19 mouse cellular contexts compared by ENCODE assay signal in the genomic region with DNA sequence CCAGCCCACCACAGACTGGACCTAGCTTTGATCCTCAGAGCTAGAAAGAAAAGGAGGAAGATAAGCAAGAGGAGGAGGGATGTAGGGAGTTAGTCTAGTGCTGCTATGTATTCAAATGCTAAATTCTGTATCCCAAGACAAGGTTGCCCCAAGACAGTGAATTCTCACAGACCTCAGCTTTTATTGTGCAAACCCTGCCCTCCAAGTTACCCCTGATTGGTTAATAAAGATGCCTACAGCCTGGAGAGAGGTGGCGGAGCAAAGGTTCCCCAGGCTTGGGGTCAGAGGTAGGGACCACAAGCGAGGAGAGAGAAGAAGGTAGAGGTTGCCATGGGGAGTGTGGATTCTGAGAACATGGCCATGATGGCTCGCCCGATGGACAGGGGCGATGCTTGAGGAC. TPM values are rescaled to one million over a fixed set of nuclear protein-coding genes. Genes with fewer than 3 reads are reported as not detected.
"Had no signal": no experiment of that assay in that cellular context is flagged by ENCODE, and none has a peak within 500 bp of the region (broad histone marks: within the 10 kb centered on the region; RNA-seq: fewer than 3 reads in every experiment).

No protein-coding gene starts in this region.

- H3K4me1 ChIP-seq: kidney, embryonic 15.5 days; neural tube, embryonic 12.5 days; neural tube, embryonic 15.5 days had no signal

- H3K27ac ChIP-seq: kidney, embryonic 15.5 days; liver, embryonic 13.5 days; neural tube, embryonic 12.5 days; neural tube, embryonic 15.5 days had no signal

- H3K9ac ChIP-seq: kidney, embryonic 15.5 days; liver, embryonic 13.5 days; neural tube, embryonic 12.5 days; neural tube, embryonic 15.5 days had no signal

- H3K4me3 ChIP-seq: kidney, embryonic 15.5 days; liver, embryonic 13.5 days; neural tube, embryonic 12.5 days; neural tube, embryonic 15.5 days had no signal

- H3K27me3 ChIP-seq: kidney, embryonic 15.5 days; liver, embryonic 13.5 days; neural tube, embryonic 12.5 days; neural tube, embryonic 15.5 days had no signal

- H3K9me3 ChIP-seq: kidney, embryonic 15.5 days; liver, embryonic 13.5 days; neural tube, embryonic 12.5 days; neural tube, embryonic 15.5 days had no signal

- H3K36me3 ChIP-seq: kidney, embryonic 15.5 days; liver, embryonic 13.5 days; neural tube, embryonic 12.5 days; neural tube, embryonic 15.5 days had no signal

- DNase-seq: kidney, adult 11 months; kidney, adult 8-10 months; kidney, postnatal 14 days; kidney, postnatal 4 days; liver, embryonic 13.5 days; lung, adult 2 months; lung, postnatal 14 days; lung, postnatal 4 days; retina, postnatal 1 day; thymus, adult 18-20 months; thymus, postnatal 36 days had no signal

- H3K4me2 ChIP-seq: kidney, embryonic 15.5 days; liver, embryonic 13.5 days; neural tube, embryonic 12.5 days; neural tube, embryonic 15.5 days had no signal

RNA-seq across cellular contexts. Expression of gene Chrm1, which starts 29.2 kb away (rescaled TPM):
- total RNA-seq: megakaryocyte-erythroid progenitor cell, adult 5-6 weeks had no signal
- polyA plus RNA-seq: liver, embryonic 13.5 days; liver, embryonic 16.5 days had no signal

RNA-seq across cellular contexts. Expression of gene 1700092M07Rik, which starts 47.8 kb away (rescaled TPM):
- polyA plus RNA-seq: liver, adult 2 months; lung, adult 2 months; small intestine, adult 2 months; spleen, adult 2 months had no signal
